In genomic region chr7:127016481-127016485, GRCm38 (mm10) we compare ENCODE assay signal across 9 mouse cellular contexts. TPM values are rescaled to one million over a fixed set of nuclear protein-coding genes. Genes with fewer than 3 reads are reported as not detected.
DNase-seq lines count a peak whose midpoint lies in the region; ATAC-seq and TF ChIP-seq lines count a peak whose summit lies in the region.
"Had no signal": no experiment of that assay in that cellular context is flagged by ENCODE, and none has a peak within 500 bp of the region (broad histone marks: within the 10 kb centered on the region; RNA-seq: fewer than 3 reads in every experiment).

Gene Pagr1b, minus strand, starts transcription at chr7:127016484.

- ATAC-seq in heart, embryonic 14.5 days (ENCODE audit: insufficient number of reproducible peaks, insufficient read depth, low FRiP score, low read depth): no peak

- H3K4me2 ChIP-seq in heart, embryonic 14.5 days (ENCODE audit: low read length): peak within 1 kb of the TSS; percentile 81

- H3K9me3 ChIP-seq in heart, embryonic 14.5 days (ENCODE audit: control insufficient read depth, low read length): no peaks in the 10 kb centered on the region
- no peaks in the 10 kb centered on the region for H3K9me3 ChIP-seq in ES-E14 (ENCODE audit: control insufficient read depth, insufficient read depth, low read depth, low read length)
- no peaks in the 10 kb centered on the region for H3K9me3 ChIP-seq in hindbrain, embryonic 10.5 days
- H3K9me3 ChIP-seq in midbrain, embryonic 10.5 days (replicated peaks): no peaks in the 10 kb centered on the region

- H3K36me3 ChIP-seq in heart, embryonic 14.5 days (ENCODE audit: control insufficient read depth, insufficient read depth, low read length): peaks cover 31% of the 10 kb centered on the region
- H3K36me3 ChIP-seq in ES-E14 (ENCODE audit: control insufficient read depth, insufficient read depth, low read length, poor library complexity, severe bottlenecking): peaks cover 12% of the 10 kb centered on the region
- peaks cover 50% of the 10 kb centered on the region for H3K36me3 ChIP-seq in hindbrain, embryonic 10.5 days
- H3K36me3 ChIP-seq in midbrain, embryonic 10.5 days: peaks cover 43% of the 10 kb centered on the region

- H3K4me3 ChIP-seq in heart, embryonic 14.5 days (ENCODE audit: control insufficient read depth in 1 of 2, insufficient read depth in 1 of 2, low read depth in 1 of 2, low read length in 2 of 2): peak within 1 kb of the TSS; percentile 81 to 94
- H3K4me3 ChIP-seq in ES-E14 (ENCODE audit: insufficient read depth in 1 of 2, low read depth in 1 of 2, low read length in 2 of 2, poor library complexity in 1 of 2, severe bottlenecking in 1 of 2): peak within 1 kb of the TSS; percentile 73 to 91
- peak within 1 kb of the TSS; percentile 87 for H3K4me3 ChIP-seq in hindbrain, embryonic 10.5 days
- H3K4me3 ChIP-seq in midbrain, embryonic 10.5 days: peak within 1 kb of the TSS; percentile 91

- peak within 1 kb of the TSS; percentile 94 to 98 for H3K27ac ChIP-seq in heart, embryonic 14.5 days (replicated peaks in 1 of 2; ENCODE audit: control insufficient read depth in 1 of 2, insufficient read depth in 1 of 2, low read depth in 2 of 2, low read length in 2 of 2)
- H3K27ac ChIP-seq in ES-E14 (ENCODE audit: insufficient read depth, low read depth, low read length, poor library complexity, severe bottlenecking): peak within 1 kb of the TSS; percentile 84
- peak within 1 kb of the TSS; percentile 98 for H3K27ac ChIP-seq in hindbrain, embryonic 10.5 days
- peak within 1 kb of the TSS; percentile 96 for H3K27ac ChIP-seq in midbrain, embryonic 10.5 days (replicated peaks)

- intact Hi-C loops in gastrocnemius, postnatal 36 days (cut with DNase I): loop anchor here (5.0 to 10.0 kb wide), 3 partner anchors 39 to 259 kb away; partner anchors contain the start of genes Cdipt, Cdiptos and Mapk3

- no peak for DNase-seq in heart, adult 8-10 months (ENCODE audit: low spot score)
- DNase-seq in ES-E14 (ENCODE audit: low read depth, low spot score): no peak
- no peak for DNase-seq in hindbrain, embryonic 10.5 days (ENCODE audit: low spot score)
- DNase-seq in midbrain, embryonic 10.5 days (ENCODE audit: low spot score): no peak
- no peak for DNase-seq in gastrocnemius, adult 18-20 months (ENCODE audit: low spot score)
- no peak for DNase-seq in gastrocnemius, postnatal 36 days
- no peak for DNase-seq in yolk sac, embryonic 10.5 days (ENCODE audit: low spot score)

- H3K9ac ChIP-seq in heart, embryonic 14.5 days (ENCODE audit: low read length): peak within 1 kb of the TSS; percentile 94
- peak within 1 kb of the TSS; percentile 95 for H3K9ac ChIP-seq in ES-E14 (ENCODE audit: insufficient read depth, low read depth, low read length, poor library complexity, severe bottlenecking)

- no peaks in the 10 kb centered on the region for H3K27me3 ChIP-seq in heart, embryonic 14.5 days (ENCODE audit: control insufficient read depth, insufficient read depth, low read length)
- H3K27me3 ChIP-seq in hindbrain, embryonic 10.5 days (ENCODE audit: insufficient read depth, poor library complexity, severe bottlenecking): no peaks in the 10 kb centered on the region
- H3K27me3 ChIP-seq in midbrain, embryonic 10.5 days (ENCODE audit: low read depth, poor library complexity, severe bottlenecking): no peaks in the 10 kb centered on the region

- in situ Hi-C loops in ES-E14 (cut with MboI; ENCODE audit: low sequenced_read_pairs in 2 of 2, unreplicated experiment in 2 of 2): no loop called here

- peaks cover 23 to 45% of the 10 kb centered on the region in 2 experiments for H3K4me1 ChIP-seq in heart, embryonic 14.5 days (ENCODE audit: control insufficient read depth in 2 of 2, insufficient read depth in 2 of 2, low read length in 2 of 2)
- H3K4me1 ChIP-seq in ES-E14 (ENCODE audit: control insufficient read depth in 2 of 2, insufficient read depth in 2 of 2, low read length in 2 of 2, poor library complexity in 1 of 2): peaks cover 2 to 7% of the 10 kb centered on the region in 2 experiments; a peak in 3 of 4 replicates
- peaks cover 76% of the 10 kb centered on the region for H3K4me1 ChIP-seq in hindbrain, embryonic 10.5 days (replicated peaks)
- H3K4me1 ChIP-seq in midbrain, embryonic 10.5 days: peaks cover 79% of the 10 kb centered on the region

TF ChIP-seq in ES-E14, 5 proteins besides CTCF, POLR2A, EP300 and RAD21:
- TF ChIP-seq ZNF384 (IDR thresholded peaks at IDR 0.05; ENCODE audit: low read depth, low read length) (no peak), CHD2 (IDR thresholded peaks at IDR 0.05; ENCODE audit: low read depth, low read length) (no peak), ZC3H11A (IDR thresholded peaks at IDR 0.05; ENCODE audit: borderline replicate concordance, low read depth, low read length) (no peak), HCFC1 (IDR thresholded peaks at IDR 0.05; ENCODE audit: borderline replicate concordance, insufficient read depth, low read length) (no peak), MAFK (IDR thresholded peaks at IDR 0.05; ENCODE audit: insufficient read depth, low read depth, low read length) (no peak)

RNA-seq across cellular contexts. Expression of gene Pagr1b, which starts in this region (rescaled TPM):
- polyA plus RNA-seq in heart, embryonic 14.5 days (2014; fragmentation: Nextera tagmentation; extraction: Ambion mirVana): 0.84 TPM in 1 of 2 replicates, not detected in the other
- total RNA-seq in heart, adult 8-10 months (2022): not detected
- total RNA-seq in ES-E14 (2012; rRNA removed): 0.63 and 1.3 TPM in 2 replicates
- polyA plus RNA-seq in hindbrain, embryonic 10.5 days (2016; fragmentation: Nextera tagmentation; extraction: Ambion mirVana): 0.25 and 0.55 TPM in 2 replicates
- polyA plus RNA-seq in midbrain, embryonic 10.5 days (2016; fragmentation: Nextera tagmentation; extraction: Ambion mirVana): 0.19 and 0.25 TPM in 2 replicates
- total RNA-seq in gastrocnemius, adult 18-20 months (2021): 1 to 10 TPM in 1 of 2 experiments, not detected in 1; 1.7 TPM
- total RNA-seq in gastrocnemius, postnatal 36 days (2021): not detected
- total RNA-seq: common myeloid progenitor, adult 5-6 weeks had no signal
